12 mouse cellular contexts compared by ENCODE assay signal in genomic region chr6:92625923-92626322, GRCm38 (mm10).
DNase-seq lines count a peak whose midpoint lies in the region; ATAC-seq lines count a peak whose summit lies in the region.
"Had no signal": no experiment of that assay in that cellular context is flagged by ENCODE, and none has a peak within 500 bp of the region (broad histone marks: within the 10 kb centered on the region; RNA-seq: fewer than 3 reads in every experiment).

No protein-coding gene starts in this region.

- WGBS in hindbrain, embryonic 13.5 days: 67% methylated on average over 1 of the region's 1 CpGs
- 74% methylated on average over 1 of the region's 1 CpGs for WGBS in hindbrain, embryonic 11.5 days
- 69% methylated on average over 1 of the region's 1 CpGs for WGBS in neural tube, embryonic 15.5 days

- peak overlapping the region; percentile 49 for H3K27ac ChIP-seq in hindbrain, embryonic 13.5 days
- H3K27ac ChIP-seq in hindbrain, embryonic 11.5 days (ENCODE audit: low read depth, low read length): no peak overlapping the region
- H3K27ac ChIP-seq in neural tube, embryonic 15.5 days (replicated peaks): 0 out of 2 replicates have a peak overlapping the region, but pooled peaks have one; percentile 33

- DNase-seq in adrenal gland, postnatal 10 days: peak; percentile 42
- DNase-seq in adrenal gland, adult 8-10 months: no peak
- DNase-seq in hindbrain, embryonic 11.5 days (ENCODE audit: low spot score): no peak
- no peak for DNase-seq in neural tube, embryonic 10.5 days (ENCODE audit: extremely low spot score, low spot score)
- peak; percentile 43 for DNase-seq in testis, postnatal 10 days (ENCODE audit: low spot score)
- no peak for DNase-seq in embryo, embryonic 11 days
- DNase-seq: right cerebral cortex, postnatal 25 days had no signal

- H3K4me2 ChIP-seq in hindbrain, embryonic 13.5 days: no peak overlapping the region
- no peak overlapping the region for H3K4me2 ChIP-seq in hindbrain, embryonic 11.5 days (replicated peaks; ENCODE audit: low read depth, low read length)
- no peak overlapping the region for H3K4me2 ChIP-seq in neural tube, embryonic 15.5 days

- H3K4me3 ChIP-seq in hindbrain, embryonic 13.5 days: no peak overlapping the region
- H3K4me3 ChIP-seq in hindbrain, embryonic 11.5 days (ENCODE audit: low read depth, low read length): no peak overlapping the region
- no peak overlapping the region for H3K4me3 ChIP-seq in neural tube, embryonic 15.5 days (replicated peaks)

- ATAC-seq in hindbrain, embryonic 13.5 days (ENCODE audit: low FRiP score): no peak
- no peak for ATAC-seq in hindbrain, embryonic 11.5 days (ENCODE audit: low FRiP score)
- no peak for ATAC-seq in neural tube, embryonic 15.5 days (ENCODE audit: low FRiP score)
- ATAC-seq: lung, postnatal 0 days; midbrain, embryonic 16.5 days had no signal

- peaks cover 24% of the 10 kb centered on the region for H3K4me1 ChIP-seq in hindbrain, embryonic 13.5 days (replicated peaks)
- H3K4me1 ChIP-seq in hindbrain, embryonic 11.5 days (replicated peaks; ENCODE audit: control insufficient read depth, insufficient read depth, low read length): no peaks in the 10 kb centered on the region
- peaks cover 20% of the 10 kb centered on the region for H3K4me1 ChIP-seq in neural tube, embryonic 15.5 days

- H3K27me3 ChIP-seq in hindbrain, embryonic 13.5 days: no peaks in the 10 kb centered on the region
- H3K27me3 ChIP-seq in hindbrain, embryonic 11.5 days (ENCODE audit: control insufficient read depth, insufficient read depth, low read length): no peaks in the 10 kb centered on the region
- no peaks in the 10 kb centered on the region for H3K27me3 ChIP-seq in neural tube, embryonic 15.5 days (replicated peaks)

- no peaks in the 10 kb centered on the region for H3K9me3 ChIP-seq in hindbrain, embryonic 13.5 days
- H3K9me3 ChIP-seq in hindbrain, embryonic 11.5 days (ENCODE audit: control insufficient read depth, low read length): no peaks in the 10 kb centered on the region
- H3K9me3 ChIP-seq in neural tube, embryonic 15.5 days (replicated peaks): no peaks in the 10 kb centered on the region
- H3K9me3 ChIP-seq: G1E had no signal

- H3K9ac ChIP-seq in hindbrain, embryonic 13.5 days: no peak overlapping the region
- no peak overlapping the region for H3K9ac ChIP-seq in hindbrain, embryonic 11.5 days (ENCODE audit: low read depth, low read length)
- H3K9ac ChIP-seq in neural tube, embryonic 15.5 days (replicated peaks): no peak overlapping the region

- H3K36me3 ChIP-seq in hindbrain, embryonic 13.5 days: no peaks in the 10 kb centered on the region
- H3K36me3 ChIP-seq in hindbrain, embryonic 11.5 days (ENCODE audit: control insufficient read depth, insufficient read depth, low read length): no peaks in the 10 kb centered on the region
- H3K36me3 ChIP-seq in neural tube, embryonic 15.5 days: no peaks in the 10 kb centered on the region
- H3K36me3 ChIP-seq: G1E had no signal

Comparison
In these comparisons a context has a peak if more than half of its experiments do, and no peak if none do; other contexts are left out.
1. DNase-seq: peak in adrenal gland, postnatal 10 days (single experiment) and testis, postnatal 10 days (single experiment); none in adrenal gland, adult 8-10 months (single experiment), hindbrain, embryonic 11.5 days (single experiment), neural tube, embryonic 10.5 days (single experiment) and embryo, embryonic 11 days (single experiment).